Mouse (Mus musculus) limb, embryonic 13.5 days (tissue): ENCODE measurements at regions not wholly inside any gene's neighbourhood (a gene's known extent, or its start where the extent isn't known, plus 50 kb on each side); places are given as distances from the start of the nearest gene placed in this dataset.

Experiments used
- ATAC-seq: fragments of 200-750 bp; cut with Nextera tagmentation; 2 replicates; pipeline ENCODE4 v1.8.0; 2017; ENCODE audit warnings: low read depth, moderate number of reproducible peaks, moderate TSS enrichment; ENCODE audit not compliant: low FRiP score
- H3K27ac ChIP-seq: fragments of 300-500 bp; sonication (generic); 2 replicates; pipeline ENCODE4 v1.5.1; 2015; ENCODE audit warnings: inconsistent platforms, mild to moderate bottlenecking, moderate library complexity
- H3K27me3 ChIP-seq: fragments of 300-500 bp; sonication (generic); 2 replicates; pipeline ENCODE4 v1.6.1; 2015; ENCODE audit warnings: mild to moderate bottlenecking, inconsistent platforms
- H3K36me3 ChIP-seq: fragments of 300-500 bp; sonication (generic); 2 replicates; pipeline ENCODE4 v1.6.1; 2015; ENCODE audit warnings: inconsistent platforms, mild to moderate bottlenecking, moderate library complexity
- H3K4me1 ChIP-seq: fragments of 300-500 bp; sonication (generic); 2 replicates; pipeline ENCODE4 v1.6.1; 2015; ENCODE audit warnings: inconsistent platforms
- H3K4me2 ChIP-seq: fragments of 300-500 bp; sonication (generic); replicated peaks from 2 replicates; pipeline ENCODE4 v1.6.1; 2015; ENCODE audit warnings: inconsistent platforms, mild to moderate bottlenecking, moderate library complexity
- H3K4me3 ChIP-seq: fragments of 300-500 bp; sonication (generic); 2 replicates; pipeline ENCODE4 v1.5.1; 2015; ENCODE audit warnings: moderate library complexity, mild to moderate bottlenecking, inconsistent platforms
- H3K9ac ChIP-seq: fragments of 300-500 bp; sonication (generic); 2 replicates; pipeline ENCODE4 v1.6.1; 2015; ENCODE audit warnings: mild to moderate bottlenecking, inconsistent platforms
- H3K9me3 ChIP-seq: fragments of 300-500 bp; sonication (generic); 2 replicates; pipeline ENCODE4 v1.6.1; 2016; ENCODE audit warnings: inconsistent platforms
- WGBS: fragments of 180-500 bp; shearing (Covaris S2); methylation state at CpG from one replicate; pipeline ENCODE4 v1.1.7; 2015; 5-methylcytosine and 5-hydroxymethylcytosine counted together

- no peaks in the 10 kb centered on the region for H3K9me3 ChIP-seq
- H3K27me3 ChIP-seq = peaks cover 7% of the 10 kb centered on the region; the same call in 1 of the 2 replicates
- H3K27ac ChIP-seq = no peak overlapping the region
- H3K36me3 ChIP-seq = no peaks in the 10 kb centered on the region
- H3K4me1 ChIP-seq = peaks cover 2% of the 10 kb centered on the region; the same call in 1 of the 2 replicates
- no peak overlapping the region for H3K4me2 ChIP-seq
- no peak overlapping the region for H3K4me3 ChIP-seq
- no peak for ATAC-seq
- H3K9ac ChIP-seq = no peak overlapping the region
- 80% methylated on average over 6 of the region's 6 CpGs for WGBS
These were observed 131.2 kb upstream of the Prok2 start for GRCm38 (mm10) chr6:99857411-99857810.

GRCm38 (mm10) chr6:99853716-99854115, 127.5 kb upstream of the Prok2 start:
- Histone ChIP-seq H3K27ac (no peak overlapping the region), H3K9ac (no peak overlapping the region), H3K4me1 (no peaks in the 10 kb centered on the region; the same call in 1 of the 2 replicates), H3K9me3 (no peaks in the 10 kb centered on the region), H3K4me2 (no peak overlapping the region), H3K27me3 (peaks cover 5% of the 10 kb centered on the region; the same call in 1 of the 2 replicates), H3K4me3 (no peak overlapping the region), H3K36me3 (no peaks in the 10 kb centered on the region)
- 47% methylated on average over 3 of the region's 3 CpGs for WGBS
- ATAC-seq = no peak

- H3K4me3 ChIP-seq = no peak overlapping the region
- 82% methylated on average over 1 of the region's 1 CpGs for WGBS
- H3K4me2 ChIP-seq = no peak overlapping the region
- no peak overlapping the region for H3K9ac ChIP-seq
- no peaks in the 10 kb centered on the region for H3K9me3 ChIP-seq
- no peak overlapping the region for H3K27ac ChIP-seq
- H3K4me1 ChIP-seq = peaks cover 4% of the 10 kb centered on the region
- H3K27me3 ChIP-seq = no peaks in the 10 kb centered on the region
- no peak for ATAC-seq
- no peaks in the 10 kb centered on the region for H3K36me3 ChIP-seq
These were observed 124.5 kb upstream of the Prok2 start for GRCm38 (mm10) chr6:99850706-99851105.

- no peak for ATAC-seq
- Histone ChIP-seq H3K27ac (no peak overlapping the region), H3K27me3 (peaks cover 8% of the 10 kb centered on the region), H3K9me3 (no peaks in the 10 kb centered on the region), H3K36me3 (no peaks in the 10 kb centered on the region), H3K9ac (no peak overlapping the region), H3K4me3 (no peak overlapping the region), H3K4me1 (peaks cover 22% of the 10 kb centered on the region), H3K4me2 (peak overlapping the region; percentile 31; the same call in 1 of the 2 replicates)
- WGBS = 12% methylated on average over 4 of the region's 4 CpGs
These were observed 119.3 kb upstream of the Prok2 start for GRCm38 (mm10) chr6:99845508-99845846.

- H3K9ac ChIP-seq = no peak overlapping the region
- no peak overlapping the region for H3K27ac ChIP-seq
- no peaks in the 10 kb centered on the region for H3K9me3 ChIP-seq
- H3K27me3 ChIP-seq = peaks cover 8% of the 10 kb centered on the region
- H3K4me1 ChIP-seq = peaks cover 24% of the 10 kb centered on the region
- H3K4me2 ChIP-seq = peak overlapping the region; percentile 31; the same call in 1 of the 2 replicates
- 24% methylated on average over 4 of the region's 4 CpGs for WGBS
- no peak overlapping the region for H3K4me3 ChIP-seq
- ATAC-seq = no peak
- H3K36me3 ChIP-seq = no peaks in the 10 kb centered on the region
These were observed 118.7 kb upstream of the Prok2 start for GRCm38 (mm10) chr6:99844775-99845507.

GRCm38 (mm10) chr6:99843507-99843906, 117.3 kb upstream of the Prok2 start:
- no peak overlapping the region for H3K9ac ChIP-seq
- no peak overlapping the region for H3K4me2 ChIP-seq
- H3K9me3 ChIP-seq = no peaks in the 10 kb centered on the region
- no peak overlapping the region for H3K4me3 ChIP-seq
- peaks cover 8% of the 10 kb centered on the region for H3K27me3 ChIP-seq
- no peaks in the 10 kb centered on the region for H3K36me3 ChIP-seq
- peaks cover 24% of the 10 kb centered on the region for H3K4me1 ChIP-seq
- H3K27ac ChIP-seq = no peak overlapping the region
- 75% methylated on average over 3 of the region's 3 CpGs for WGBS
- no peak for ATAC-seq

- no peak for ATAC-seq
- peaks cover 24% of the 10 kb centered on the region for H3K4me1 ChIP-seq
These were observed 116.5 kb upstream of the Prok2 start for GRCm38 (mm10) chr6:99842723-99843122.

GRCm38 (mm10) chr6:99840823-99841222, 114.6 kb upstream of the Prok2 start:
- 77% methylated on average over 6 of the region's 6 CpGs for WGBS
- H3K9me3 ChIP-seq = no peaks in the 10 kb centered on the region
- no peak overlapping the region for H3K9ac ChIP-seq
- no peak overlapping the region for H3K27ac ChIP-seq
- no peak for ATAC-seq
- H3K4me1 ChIP-seq = peaks cover 21% of the 10 kb centered on the region
- H3K27me3 ChIP-seq = peaks cover 8% of the 10 kb centered on the region
- no peak overlapping the region for H3K4me2 ChIP-seq
- no peaks in the 10 kb centered on the region for H3K36me3 ChIP-seq
- H3K4me3 ChIP-seq = no peak overlapping the region

More at GRCm38 (mm10) chr6:99842723-99843122, 116.5 kb upstream of the Prok2 start:
- Histone ChIP-seq H3K4me3 (no peak overlapping the region), H3K27me3 (peaks cover 8% of the 10 kb centered on the region), H3K9me3 (no peaks in the 10 kb centered on the region), H3K27ac (no peak overlapping the region), H3K4me2 (no peak overlapping the region), H3K9ac (no peak overlapping the region), H3K36me3 (no peaks in the 10 kb centered on the region)

- 60% methylated on average over 3 of the region's 3 CpGs for WGBS
- Histone ChIP-seq H3K9ac (no peak overlapping the region), H3K27me3 (no peaks in the 10 kb centered on the region; the same call in 1 of the 2 replicates), H3K4me3 (no peak overlapping the region), H3K36me3 (no peaks in the 10 kb centered on the region), H3K4me2 (no peak overlapping the region), H3K4me1 (peaks cover 12% of the 10 kb centered on the region), H3K27ac (no peak overlapping the region), H3K9me3 (no peaks in the 10 kb centered on the region)
- peak; percentile 75; the same call in 1 of the 2 replicates for ATAC-seq
These were observed 107.1 kb upstream of the Prok2 start for GRCm38 (mm10) chr6:99833323-99833722.

GRCm38 (mm10) chr6:99827625-99828024, 101.4 kb upstream of the Prok2 start:
- Histone ChIP-seq H3K36me3 (no peaks in the 10 kb centered on the region), H3K4me2 (no peak overlapping the region), H3K9me3 (no peaks in the 10 kb centered on the region), H3K27me3 (no peaks in the 10 kb centered on the region; the same call in 1 of the 2 replicates), H3K4me1 (peaks cover 5% of the 10 kb centered on the region; the same call in 1 of the 2 replicates), H3K4me3 (no peak overlapping the region), H3K9ac (no peak overlapping the region), H3K27ac (no peak overlapping the region)
- ATAC-seq = no peak
- 91% methylated on average over 5 of the region's 5 CpGs for WGBS

- WGBS = 73% methylated on average over 6 of the region's 6 CpGs
- Histone ChIP-seq H3K36me3 (no peaks in the 10 kb centered on the region), H3K4me3 (no peak overlapping the region), H3K9ac (no peak overlapping the region), H3K27me3 (no peaks in the 10 kb centered on the region), H3K27ac (no peak overlapping the region), H3K4me1 (peaks cover 5% of the 10 kb centered on the region; the same call in 1 of the 2 replicates), H3K9me3 (no peaks in the 10 kb centered on the region), H3K4me2 (no peak overlapping the region)
- no peak for ATAC-seq
These were observed 98.6 kb upstream of the Prok2 start for GRCm38 (mm10) chr6:99824808-99825207.

- Histone ChIP-seq H3K4me3 (no peak overlapping the region), H3K9me3 (no peaks in the 10 kb centered on the region), H3K9ac (no peak overlapping the region), H3K4me2 (no peak overlapping the region), H3K36me3 (no peaks in the 10 kb centered on the region), H3K27ac (no peak overlapping the region), H3K4me1 (peaks cover 14% of the 10 kb centered on the region), H3K27me3 (no peaks in the 10 kb centered on the region)
- no peak for ATAC-seq
- 67% methylated on average over 2 of the region's 2 CpGs for WGBS
These were observed 96.3 kb upstream of the Prok2 start for GRCm38 (mm10) chr6:99822471-99822870.
